Comparison of ENCODE assay signal across 9 mouse cellular contexts in genomic region chrX:152705397-152705796, GRCm38 (mm10).
DNase-seq lines count a peak whose midpoint lies in the region; ATAC-seq lines count a peak whose summit lies in the region.
"Had no signal": no experiment of that assay in that cellular context is flagged by ENCODE, and none has a peak within 500 bp of the region (broad histone marks: within the 10 kb centered on the region; RNA-seq: fewer than 3 reads in every experiment).

No protein-coding gene starts in this region.

- H3K4me3 ChIP-seq in hindbrain, embryonic 11.5 days (ENCODE audit: low read depth, low read length) = no peak overlapping the region
- no peak overlapping the region for H3K4me3 ChIP-seq in hindbrain, embryonic 14.5 days (replicated peaks; ENCODE audit: low read length)
- no peak overlapping the region for H3K4me3 ChIP-seq in intestine, embryonic 16.5 days (ENCODE audit: low read length)
- H3K4me3 ChIP-seq: liver, embryonic 15.5 days had no signal

- no peaks in the 10 kb centered on the region for H3K36me3 ChIP-seq in hindbrain, embryonic 11.5 days (ENCODE audit: control insufficient read depth, insufficient read depth, low read length)
- H3K36me3 ChIP-seq in hindbrain, embryonic 14.5 days (replicated peaks; ENCODE audit: control insufficient read depth, insufficient read depth) = no peaks in the 10 kb centered on the region
- H3K36me3 ChIP-seq in intestine, embryonic 16.5 days (ENCODE audit: control insufficient read depth, insufficient read depth, low read length) = no peaks in the 10 kb centered on the region
- H3K36me3 ChIP-seq: liver, embryonic 15.5 days had no signal

- H3K9ac ChIP-seq in hindbrain, embryonic 11.5 days (ENCODE audit: low read depth, low read length) = no peak overlapping the region
- H3K9ac ChIP-seq in hindbrain, embryonic 14.5 days = no peak overlapping the region
- no peak overlapping the region for H3K9ac ChIP-seq in intestine, embryonic 16.5 days (ENCODE audit: low read depth, low read length)
- H3K9ac ChIP-seq: liver, embryonic 15.5 days had no signal

- H3K27ac ChIP-seq in hindbrain, embryonic 11.5 days (ENCODE audit: low read depth, low read length) = no peak overlapping the region
- H3K27ac ChIP-seq in hindbrain, embryonic 14.5 days = no peak overlapping the region
- no peak overlapping the region for H3K27ac ChIP-seq in intestine, embryonic 16.5 days (ENCODE audit: low read length)
- H3K27ac ChIP-seq: liver, embryonic 15.5 days had no signal

- peak; percentile 49; the same call in 1 of the 2 replicates for ATAC-seq in hindbrain, embryonic 11.5 days (ENCODE audit: low FRiP score)
- no peak for ATAC-seq in hindbrain, embryonic 14.5 days (ENCODE audit: low FRiP score)
- peak; percentile 56; the same call in 1 of the 2 replicates for ATAC-seq in intestine, embryonic 16.5 days
- no peak for ATAC-seq in inflammation-experienced regulatory T-cells, adult 6 months

- H3K9me3 ChIP-seq in hindbrain, embryonic 11.5 days (ENCODE audit: control insufficient read depth, low read length) = no peaks in the 10 kb centered on the region
- H3K9me3 ChIP-seq in hindbrain, embryonic 14.5 days (ENCODE audit: control insufficient read depth, low read length) = no peaks in the 10 kb centered on the region
- H3K9me3 ChIP-seq in intestine, embryonic 16.5 days (ENCODE audit: control insufficient read depth, low read length) = no peaks in the 10 kb centered on the region
- H3K9me3 ChIP-seq: liver, embryonic 15.5 days had no signal

- H3K4me1 ChIP-seq in hindbrain, embryonic 11.5 days (replicated peaks; ENCODE audit: control insufficient read depth, insufficient read depth, low read length) = no peaks in the 10 kb centered on the region
- no peaks in the 10 kb centered on the region for H3K4me1 ChIP-seq in hindbrain, embryonic 14.5 days (replicated peaks; ENCODE audit: control insufficient read depth, insufficient read depth, low read length)
- H3K4me1 ChIP-seq in intestine, embryonic 16.5 days (ENCODE audit: control insufficient read depth, insufficient read depth, low read length) = no peaks in the 10 kb centered on the region
- H3K4me1 ChIP-seq: liver, embryonic 15.5 days had no signal

- WGBS in hindbrain, embryonic 11.5 days = 28% methylated on average over 3 of the region's 3 CpGs
- 25% methylated on average over 3 of the region's 3 CpGs for WGBS in hindbrain, embryonic 14.5 days
- WGBS in intestine, embryonic 16.5 days = 15% methylated on average over 3 of the region's 3 CpGs

- no peak overlapping the region for H3K4me2 ChIP-seq in hindbrain, embryonic 11.5 days (replicated peaks; ENCODE audit: low read depth, low read length)
- H3K4me2 ChIP-seq in hindbrain, embryonic 14.5 days (replicated peaks) = no peak overlapping the region
- H3K4me2 ChIP-seq in intestine, embryonic 16.5 days (ENCODE audit: low read depth, low read length) = no peak overlapping the region
- H3K4me2 ChIP-seq: liver, embryonic 15.5 days had no signal

- intact Hi-C loops in left cerebral cortex, postnatal 25 days (cut with DNase I) = loop anchor here (1.0 kb wide), 1 partner anchor 114 kb away; no protein-coding TSS in a partner anchor

- no peaks in the 10 kb centered on the region for H3K27me3 ChIP-seq in hindbrain, embryonic 11.5 days (ENCODE audit: control insufficient read depth, insufficient read depth, low read length)
- peaks cover 39% of the 10 kb centered on the region for H3K27me3 ChIP-seq in hindbrain, embryonic 14.5 days (ENCODE audit: control insufficient read depth, insufficient read depth, low read length)
- H3K27me3 ChIP-seq in intestine, embryonic 16.5 days (replicated peaks; ENCODE audit: control insufficient read depth, insufficient read depth, low read length) = 0 out of 2 replicates have a peak, but pooled peaks cover 4% of the 10 kb centered on the region
- H3K27me3 ChIP-seq: liver, embryonic 15.5 days had no signal

- peak; percentile 33 for DNase-seq in hindbrain, embryonic 11.5 days (ENCODE audit: low spot score)
- no peak for DNase-seq in hindbrain, embryonic 14.5 days (ENCODE audit: low spot score)
- peak; percentile 71 for DNase-seq in R1 (ENCODE audit: low read depth, low spot score)
- DNase-seq in embryo, embryonic 11.5 days (ENCODE audit: low read depth, low spot score) = peak; percentile 9
- peak; percentile 15 to 43 for DNase-seq in left cerebral cortex, postnatal 25 days (ENCODE audit: low spot score in 2 of 2)
- peak; percentile 11 for DNase-seq in right cerebral cortex, adult 18-20 months

Comparison
In these comparisons a context has a peak if more than half of its experiments do, and no peak if none do; other contexts are left out.
1. ATAC-seq: peak in hindbrain, embryonic 11.5 days (single experiment) and intestine, embryonic 16.5 days (single experiment); none in hindbrain, embryonic 14.5 days (single experiment) and inflammation-experienced regulatory T-cells, adult 6 months (single experiment).